Mouse (Mus musculus) bone marrow, adult 2 months (tissue): ENCODE results near the gene Kcna6. TPM values are rescaled to one million over a fixed set of nuclear protein-coding genes. Genes with fewer than 3 reads are reported as not detected.

Source experiments
- H3K27ac ChIP-seq: fragments of 200-500 bp; 2 replicates; pipeline ENCODE4 v1.5.1; 2012; ENCODE audit warnings: low read depth, mild to moderate bottlenecking, control low read depth, inconsistent platforms, low read length; ENCODE audit not compliant: control insufficient read depth, poor library complexity, insufficient read depth
- H3K4me1 ChIP-seq: fragments of 200-500 bp; 2 replicates; pipeline ENCODE4 v1.6.1; 2011; ENCODE audit warnings: low read length; ENCODE audit not compliant: control insufficient read depth, insufficient read depth
- H3K4me3 ChIP-seq: fragments of 200-500 bp; replicated peaks from 2 replicates; pipeline ENCODE3; 2011; ENCODE audit warnings: mild to moderate bottlenecking, low read depth, low read length, control low read depth; ENCODE audit not compliant: control insufficient read depth
- CTCF ChIP-seq: fragments of 200-500 bp; IDR thresholded peaks from 2 replicates; pipeline ENCODE4 v1.5.1; 2011; ENCODE audit warnings: low read length, control low read depth; ENCODE audit not compliant: control insufficient read depth, insufficient read depth
- POLR2A ChIP-seq: fragments of 200-500 bp; IDR thresholded peaks from 2 replicates; pipeline ENCODE4 v1.6.1; 2011; ENCODE audit warnings: low read depth, mild to moderate bottlenecking, control low read depth, low read length, borderline replicate concordance; ENCODE audit not compliant: control insufficient read depth
- WGBS: fragments of 180-500 bp; shearing (Covaris S2); methylation state at CpG from one replicate; pipeline ENCODE4 v1.1.7; 2018; 5-methylcytosine and 5-hydroxymethylcytosine counted together
- polyA plus RNA-seq: library from polyadenylated mRNA; stranded (reverse); fragments of >200 nt; gene quantifications from 2 replicates; pipeline ENCODE4 v1.2.4, GENCODE M21; 2011; ENCODE audit warnings: low replicate concordance; ENCODE audit not compliant: missing spikeins, insufficient read depth, insufficient read length

Kcna6 gene
- polyA plus RNA-seq, 1 experiment = not detected

- Histone ChIP-seq H3K4me3 (no peak overlapping the region), H3K4me1 (no peaks in the 10 kb centered on the region), H3K27ac (no peak overlapping the region)
- TF ChIP-seq POLR2A (no peak), CTCF (no peak)
- 39% methylated on average over 12 of the region's 12 CpGs for WGBS
These were observed 12.0 kb upstream of the Kcna6 start for GRCm38 (mm10) chr6:126752520-126752919.

DNA sequence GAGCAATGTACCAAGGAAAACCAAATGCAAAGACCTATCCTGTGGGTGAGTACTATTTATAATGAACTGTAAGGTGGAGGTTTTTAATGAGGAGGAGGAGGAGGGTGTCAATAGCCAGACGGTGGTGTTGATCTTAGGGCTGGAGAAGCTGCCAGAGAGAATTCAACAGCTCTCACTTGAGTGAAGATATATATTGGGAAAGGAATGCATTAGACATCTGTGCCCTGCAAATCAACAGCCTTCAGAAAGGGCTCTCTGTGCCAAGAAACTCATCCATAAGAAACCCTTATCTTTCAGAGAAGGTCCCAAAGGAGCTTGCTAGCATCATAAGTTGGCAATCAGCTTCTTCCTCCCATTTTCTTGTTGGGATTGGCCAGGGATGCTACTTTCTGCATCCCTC is 5.4 kb upstream of the Kcna6 start:
- TF ChIP-seq POLR2A = no peak
- TF ChIP-seq CTCF = no peak
- Histone ChIP-seq H3K27ac (no peak overlapping the region), H3K4me3 (no peak overlapping the region), H3K4me1 (no peaks in the 10 kb centered on the region)
- WGBS = 64% methylated on average over 1 of the region's 1 CpGs

GRCm38 (mm10) chr6:126742610-126743009 is 2.1 kb upstream of the Kcna6 start:
- no peak for TF ChIP-seq POLR2A
- TF ChIP-seq CTCF = no peak
- no peak overlapping the region for H3K27ac ChIP-seq
- no peaks in the 10 kb centered on the region for H3K4me1 ChIP-seq
- H3K4me3 ChIP-seq = no peak overlapping the region
- WGBS = 49% methylated on average over 3 of the region's 3 CpGs

GRCm38 (mm10) chr6:126739326-126740210 is 906 bp downstream of the Kcna6 start:
- H3K4me1 ChIP-seq = no peaks in the 10 kb centered on the region
- WGBS = 3% methylated on average over 58 of the region's 67 CpGs
- no peak overlapping the region for H3K4me3 ChIP-seq
- H3K27ac ChIP-seq = no peak overlapping the region
- TF ChIP-seq CTCF (no peak), POLR2A (no peak)

- Histone ChIP-seq H3K4me1 (no peaks in the 10 kb centered on the region), H3K27ac (no peak overlapping the region), H3K4me3 (no peak overlapping the region)
- WGBS = 47% methylated on average over 4 of the region's 4 CpGs
- TF ChIP-seq POLR2A (no peak), CTCF (no peak)
These were observed 3.5 kb downstream of the Kcna6 start for GRCm38 (mm10) chr6:126736996-126737395.

- no peak overlapping the region for H3K27ac ChIP-seq
- TF ChIP-seq POLR2A (no peak), CTCF (no peak)
These were observed 4.7 kb downstream of the Kcna6 start for GRCm38 (mm10) chr6:126735806-126736205.

DNA sequence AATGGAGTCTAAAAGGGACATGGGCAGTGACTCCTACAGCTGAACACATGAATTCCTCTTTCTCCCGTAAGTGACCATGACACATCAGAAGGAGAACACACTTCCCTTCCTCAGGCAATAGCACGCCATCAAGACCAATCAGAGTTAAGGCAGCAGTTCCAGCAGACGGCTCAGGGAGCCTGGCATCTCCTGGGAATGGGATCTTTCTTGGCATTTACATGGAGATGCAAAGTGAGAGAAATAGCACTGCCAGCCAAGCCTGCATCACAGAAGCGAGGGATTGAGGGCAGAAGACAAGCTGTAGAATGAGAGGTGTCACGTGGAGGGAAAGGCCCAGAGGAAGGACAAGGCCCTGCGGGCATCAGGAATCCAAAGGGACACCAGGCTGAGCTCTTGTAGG is 7.8 kb downstream of the Kcna6 start:
- no peak overlapping the region for H3K27ac ChIP-seq
- H3K4me3 ChIP-seq = no peak overlapping the region
- TF ChIP-seq POLR2A = no peak
- TF ChIP-seq CTCF = no peak
- no peaks in the 10 kb centered on the region for H3K4me1 ChIP-seq
- 62% methylated on average over 6 of the region's 6 CpGs for WGBS

More at GRCm38 (mm10) chr6:126735806-126736205, 4.7 kb downstream of the Kcna6 start:
- Histone ChIP-seq H3K4me3 (no peak overlapping the region), H3K4me1 (no peaks in the 10 kb centered on the region)
- 55% methylated on average over 3 of the region's 3 CpGs for WGBS

DNA sequence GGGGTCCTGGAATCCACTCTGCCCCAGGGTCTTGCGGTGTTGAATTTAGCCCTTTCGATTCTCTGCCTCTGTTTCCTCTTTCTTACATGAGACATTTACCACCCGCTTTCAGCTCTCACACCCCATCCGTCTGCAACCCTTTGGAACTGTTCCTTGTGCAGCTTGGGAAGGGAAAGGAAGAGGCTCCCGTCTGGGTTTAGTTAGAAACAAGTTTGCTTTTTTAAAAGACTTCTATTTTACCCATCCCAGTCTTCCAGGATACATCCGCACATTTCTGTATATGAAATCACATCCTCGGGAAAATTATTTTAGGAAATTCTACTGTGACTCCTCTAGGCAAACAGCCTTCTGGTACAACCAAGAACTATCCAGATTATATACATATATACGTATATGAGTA is 11.7 kb downstream of the Kcna6 start:
- WGBS = 74% methylated on average over 8 of the region's 8 CpGs
- TF ChIP-seq POLR2A = no peak
- no peak for TF ChIP-seq CTCF
- no peaks in the 10 kb centered on the region for H3K4me1 ChIP-seq
- no peak overlapping the region for H3K27ac ChIP-seq
- no peak overlapping the region for H3K4me3 ChIP-seq
